Mouse (Mus musculus): Measurements from ENCODE around the gene Tbx4.

The Tbx4 gene

DNA sequence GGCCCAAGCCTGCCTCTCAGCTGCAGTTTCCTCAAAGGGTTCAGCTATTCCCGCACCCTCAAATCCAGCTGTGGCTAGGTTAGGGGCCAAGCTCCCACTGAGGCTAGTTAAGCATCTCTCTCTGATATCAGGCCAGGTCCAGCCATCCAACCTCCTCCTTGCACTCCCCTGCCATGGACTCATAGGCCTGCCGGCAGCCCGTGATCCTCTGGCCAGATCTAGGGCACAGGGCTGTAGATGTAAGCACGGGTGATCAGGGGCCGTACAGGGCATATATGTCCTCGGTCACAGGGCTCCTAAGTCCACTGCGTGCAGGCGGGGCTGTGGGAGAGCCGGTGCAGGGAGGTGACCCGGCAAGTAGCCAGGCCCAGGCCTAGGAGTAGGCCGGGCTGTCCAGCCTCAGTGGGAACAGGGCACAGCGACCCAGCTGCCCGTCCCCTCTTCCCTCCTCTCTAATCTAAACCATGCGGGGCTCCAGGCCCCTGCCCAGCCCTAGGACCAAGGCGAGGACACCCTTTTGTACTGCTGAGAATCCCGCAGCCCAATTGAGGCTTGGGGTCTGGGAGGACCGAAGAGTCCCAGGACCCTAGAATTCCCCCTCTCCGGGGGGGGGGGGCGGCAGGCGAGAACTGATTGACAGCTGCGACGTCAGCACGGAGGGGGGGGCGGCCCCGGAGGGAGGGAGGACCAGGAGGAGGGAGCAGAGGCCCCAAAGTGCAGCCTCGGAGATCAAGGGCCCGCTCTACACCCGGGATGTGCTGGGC is at the start of gene Tbx4:
Gene Tbx4, plus strand, starts transcription at position 758 of the 764 bp plus-strand sequence.
- DNase-seq (ENCODE audit: low spot score in 2 of 2), result no peak

DNA sequence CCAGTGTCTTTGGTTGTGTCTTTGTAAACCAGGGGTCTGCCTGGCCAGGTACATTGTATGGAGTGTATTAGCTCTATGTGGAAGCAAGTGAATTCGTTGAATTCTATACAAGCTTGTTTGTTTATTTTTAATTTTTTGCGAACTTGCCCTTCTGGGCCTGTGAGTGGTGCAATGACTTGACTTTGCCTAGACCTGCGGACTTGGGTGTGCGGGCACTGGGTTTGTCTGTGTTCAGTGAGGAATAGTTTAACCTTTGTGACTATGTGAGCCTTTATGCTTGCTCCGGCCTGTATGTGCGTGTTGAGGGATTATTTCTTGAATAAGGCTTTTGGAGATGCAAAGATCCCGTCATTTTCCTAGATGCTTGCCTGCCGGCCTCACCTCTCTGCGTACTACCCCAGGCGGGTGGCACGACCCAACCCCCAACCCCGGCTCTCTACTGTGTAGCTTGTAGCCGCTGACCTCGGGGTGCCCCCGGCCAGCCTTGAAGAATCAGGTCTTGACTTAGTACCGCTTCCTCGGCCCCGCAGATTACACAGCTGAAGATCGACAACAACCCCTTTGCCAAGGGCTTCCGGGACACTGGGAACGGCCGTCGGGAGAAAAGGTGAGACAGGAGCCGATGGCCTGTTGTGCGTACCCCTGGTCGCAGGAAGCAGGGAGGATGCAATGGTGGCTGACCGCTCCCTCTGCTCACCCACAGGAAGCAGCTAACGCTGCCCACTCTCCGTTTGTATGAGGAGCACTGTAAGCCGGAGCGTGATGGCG is 49.5 kb upstream of the Tbx4 start:
- no peak for DNase-seq (ENCODE audit: low spot score in 2 of 2)

DNA sequence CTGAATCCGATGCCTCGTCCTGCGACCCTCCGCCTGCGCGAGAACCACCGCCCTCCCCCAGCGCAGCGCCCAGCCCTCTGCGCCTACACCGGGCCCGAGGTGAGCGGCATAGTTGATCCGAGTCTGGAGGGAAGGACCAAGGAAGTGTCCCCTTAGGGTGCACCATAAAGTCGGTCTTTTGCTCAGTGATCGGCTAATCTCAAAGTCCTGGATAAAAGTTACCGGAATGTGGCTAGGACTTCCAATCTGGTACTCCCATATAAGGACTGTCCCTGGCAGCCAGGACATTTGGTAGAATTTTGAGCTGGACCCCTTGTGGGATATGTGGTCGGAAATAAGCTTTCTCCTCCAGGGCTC is 49.0 kb upstream of the Tbx4 start:
- DNase-seq (ENCODE audit: low spot score in 2 of 2), result no peak

DNA sequence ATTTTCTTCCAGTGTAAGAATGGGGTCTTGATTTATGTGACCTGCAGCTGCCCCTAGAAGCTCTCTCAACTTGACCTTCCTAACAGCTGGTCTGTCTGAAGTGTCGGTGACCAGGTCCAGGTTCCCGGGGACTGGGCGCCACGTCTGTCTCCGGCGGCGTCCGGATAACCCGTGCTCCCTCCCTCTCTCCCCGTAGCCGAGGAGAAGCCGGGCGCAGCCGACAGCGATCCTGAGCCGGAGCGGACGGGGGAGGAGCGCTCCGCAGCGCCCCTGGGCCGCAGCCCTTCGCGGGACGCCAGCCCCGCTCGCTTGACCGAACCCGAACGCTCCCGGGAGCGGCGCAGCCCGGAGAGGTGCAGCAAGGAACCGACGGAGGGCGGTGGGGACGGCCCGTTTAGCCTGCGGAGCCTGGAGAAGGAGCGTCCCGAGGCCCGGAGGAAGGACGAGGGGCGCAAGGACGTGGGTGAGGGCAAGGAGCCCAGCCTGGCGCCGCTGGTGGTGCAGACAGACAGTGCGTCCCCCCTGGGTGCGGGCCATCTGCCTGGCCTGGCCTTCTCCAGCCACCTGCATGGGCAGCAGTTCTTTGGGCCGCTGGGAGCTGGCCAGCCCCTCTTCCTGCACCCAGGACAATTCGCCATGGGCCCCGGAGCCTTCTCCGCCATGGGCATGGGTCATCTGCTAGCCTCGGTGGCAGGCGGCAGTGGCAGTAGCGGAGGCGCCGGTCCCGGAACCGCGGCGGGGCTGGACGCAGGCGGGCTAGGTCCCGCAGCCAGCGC is 48.4 kb upstream of the Tbx4 start:
- DNase-seq (ENCODE audit: low spot score in 2 of 2), result no peak

DNA sequence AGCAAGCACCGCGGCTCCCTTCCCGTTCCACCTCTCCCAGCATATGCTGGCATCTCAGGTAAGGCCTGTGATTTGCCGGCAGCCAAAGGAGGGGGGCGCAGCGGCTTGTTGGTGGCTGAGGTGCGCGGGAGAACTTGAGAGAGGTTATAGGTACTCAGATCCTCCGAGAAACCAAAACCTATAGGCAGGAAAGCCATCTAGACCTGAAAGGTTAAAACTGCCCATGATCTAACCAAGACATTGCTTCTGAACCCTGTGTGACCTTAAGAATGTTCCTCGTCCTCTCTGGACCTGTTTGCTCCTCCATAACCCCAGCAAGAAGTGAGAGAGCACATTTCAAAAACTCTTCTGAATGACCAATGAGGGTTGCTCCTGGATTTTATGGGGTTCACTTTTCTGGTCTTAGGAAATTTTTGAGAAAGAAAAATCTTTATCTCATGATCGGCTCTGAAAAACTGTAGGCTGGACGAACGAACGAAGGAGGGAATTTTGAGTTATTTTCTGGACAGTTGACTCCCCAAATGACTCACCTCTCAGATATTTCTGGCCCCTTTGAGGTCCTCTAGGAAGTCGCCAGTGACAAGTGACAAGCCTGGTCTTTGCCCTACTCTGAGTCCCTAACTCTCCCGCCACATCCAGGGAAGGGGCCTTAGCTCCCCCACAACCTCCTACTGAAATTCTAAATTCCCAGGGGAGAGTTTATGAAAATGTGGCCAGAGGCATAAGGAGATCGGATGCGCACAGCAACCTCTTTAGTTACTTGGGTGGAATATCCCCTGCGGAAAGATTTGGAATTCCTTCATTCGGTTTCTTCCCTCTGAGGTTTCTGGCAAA is 47.6 kb upstream of the Tbx4 start:
- DNase-seq (ENCODE audit: low spot score in 2 of 2), result no peak

DNA sequence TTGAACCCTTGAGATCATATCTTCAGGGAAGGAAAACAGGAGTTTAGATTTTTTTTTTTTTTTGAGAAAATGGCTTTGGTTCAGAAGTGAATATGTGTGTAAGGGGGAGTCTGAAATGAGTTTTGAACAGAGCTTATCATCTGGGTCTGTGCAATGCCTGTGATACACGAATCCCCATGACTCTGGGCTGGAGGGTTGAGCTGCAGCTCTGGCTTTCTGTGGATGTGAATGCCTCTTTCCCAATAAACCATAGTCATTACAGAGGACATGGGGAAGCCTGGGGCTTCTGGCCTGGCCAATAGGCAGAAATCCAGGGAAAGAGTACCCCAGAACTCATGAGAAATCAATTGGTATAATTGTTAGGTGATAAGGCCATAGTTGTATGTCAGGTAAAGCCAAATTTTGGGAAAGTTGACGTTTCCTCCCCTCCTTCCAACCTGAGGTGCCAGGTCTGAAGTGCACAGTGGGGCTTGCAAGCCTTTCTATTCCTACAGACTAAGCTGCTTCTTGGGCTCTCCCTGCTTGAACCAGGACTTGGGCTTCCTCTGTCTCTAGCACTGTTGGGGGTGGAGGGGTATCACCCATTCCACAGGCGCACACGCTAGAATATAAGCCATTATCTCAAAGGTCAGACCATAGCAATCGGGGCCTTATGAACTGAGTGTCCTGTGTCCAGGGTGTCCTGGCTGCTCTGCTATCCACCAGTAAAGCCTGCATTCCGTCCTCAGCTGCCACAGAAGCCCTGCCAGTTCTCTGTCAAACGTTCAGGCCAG is 46.8 kb upstream of the Tbx4 start:
- no peak for DNase-seq (ENCODE audit: low spot score in 2 of 2)

DNA sequence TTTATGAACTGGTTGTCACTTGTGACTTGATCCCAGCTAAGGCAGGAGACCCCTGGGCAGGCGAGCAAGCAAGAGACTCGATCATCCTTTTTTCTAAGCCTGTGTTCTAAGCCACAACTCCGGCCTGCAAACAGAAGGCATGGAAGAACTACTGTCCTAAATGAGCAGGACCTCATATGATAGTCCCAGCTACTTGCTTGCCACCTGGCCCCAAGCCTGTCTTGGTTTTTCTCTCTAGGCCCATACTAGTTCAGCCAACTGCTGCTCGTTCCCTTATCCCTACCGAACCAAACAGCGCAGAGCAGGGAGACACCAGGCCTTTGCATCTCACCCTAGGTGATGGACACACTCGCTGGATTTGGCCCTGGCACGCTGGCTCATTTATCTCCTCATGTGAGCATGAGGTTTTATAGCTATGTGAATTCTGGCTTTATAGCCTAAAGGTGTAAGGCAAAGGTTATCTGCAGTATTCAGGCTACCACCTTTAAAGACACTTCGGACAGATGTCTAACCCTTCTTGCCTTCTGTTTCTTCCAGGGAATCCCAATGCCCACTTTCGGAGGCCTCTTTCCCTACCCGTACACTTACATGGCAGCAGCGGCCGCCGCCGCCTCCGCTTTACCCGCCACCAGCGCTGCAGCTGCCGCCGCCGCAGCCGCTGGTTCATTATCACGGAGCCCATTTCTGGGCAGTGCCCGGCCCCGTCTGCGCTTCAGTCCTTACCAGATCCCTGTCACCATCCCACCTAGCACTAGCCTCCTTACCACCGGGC is 46.0 kb upstream of the Tbx4 start:
- DNase-seq (ENCODE audit: low spot score in 2 of 2), result no peak

DNA sequence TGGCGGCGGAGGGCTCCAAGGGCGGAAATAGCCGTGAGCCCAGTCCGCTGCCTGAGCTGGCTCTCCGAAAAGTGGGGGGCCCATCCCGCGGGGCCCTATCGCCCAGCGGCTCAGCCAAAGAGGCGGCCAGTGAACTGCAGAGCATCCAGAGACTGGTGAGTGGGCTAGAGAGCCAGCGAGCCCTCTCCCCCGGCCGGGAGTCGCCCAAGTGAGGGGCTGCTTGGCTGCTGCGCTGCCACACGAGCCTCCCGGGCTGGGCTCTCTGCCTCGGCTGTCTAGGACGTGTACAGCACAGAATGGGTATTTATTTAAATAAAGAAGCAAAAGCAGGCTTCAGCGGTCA is 45.4 kb upstream of the Tbx4 start:
- no peak for DNase-seq (ENCODE audit: low spot score in 2 of 2)

DNA sequence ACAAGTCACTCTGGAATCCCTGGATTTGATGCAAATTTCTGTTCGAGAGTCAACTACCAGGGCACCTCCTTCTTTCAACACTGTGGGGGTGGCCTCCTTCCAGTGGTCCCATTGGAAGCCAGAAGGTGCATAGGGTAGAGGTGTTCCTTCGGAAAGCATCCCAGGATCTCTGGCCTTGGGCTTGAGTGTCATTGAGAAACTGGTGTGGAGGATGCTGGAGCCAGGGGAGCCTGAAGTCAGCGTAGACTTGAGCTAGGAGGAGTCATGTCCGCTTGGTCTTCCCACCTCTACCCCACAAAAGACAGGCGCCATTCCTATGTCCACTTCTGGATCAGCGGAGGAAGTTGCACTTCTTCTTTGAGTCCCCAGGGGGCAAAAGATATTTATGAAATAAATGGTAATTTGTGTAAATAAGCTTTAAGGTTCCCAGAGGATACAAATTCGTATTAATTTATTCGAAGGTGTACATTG is 45.0 kb upstream of the Tbx4 start:
- DNase-seq (ENCODE audit: low spot score in 2 of 2), result no peak

DNA sequence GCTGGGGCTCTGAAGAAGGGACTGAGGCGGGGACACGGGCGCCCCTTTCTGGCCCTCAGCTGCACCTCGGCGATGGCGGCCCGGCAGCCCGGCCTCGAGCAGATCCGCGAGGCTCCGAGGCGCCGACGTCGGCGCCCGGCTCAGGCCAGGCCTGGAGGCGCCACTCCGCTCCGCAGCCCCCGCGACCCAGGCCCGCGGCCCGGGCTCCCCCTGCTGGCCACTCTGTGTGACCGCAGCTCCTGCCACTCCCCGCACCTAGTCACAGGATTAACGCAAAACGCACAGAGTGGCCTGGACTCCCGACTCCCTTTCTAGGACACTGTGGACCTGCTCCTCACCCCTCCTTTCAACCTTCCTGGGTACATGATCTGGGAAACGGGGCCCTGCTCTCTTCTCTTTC is 44.2 kb upstream of the Tbx4 start:
- DNase-seq (ENCODE audit: low spot score in 2 of 2), result peak in 1 of 2 experiments; percentile 60

DNA sequence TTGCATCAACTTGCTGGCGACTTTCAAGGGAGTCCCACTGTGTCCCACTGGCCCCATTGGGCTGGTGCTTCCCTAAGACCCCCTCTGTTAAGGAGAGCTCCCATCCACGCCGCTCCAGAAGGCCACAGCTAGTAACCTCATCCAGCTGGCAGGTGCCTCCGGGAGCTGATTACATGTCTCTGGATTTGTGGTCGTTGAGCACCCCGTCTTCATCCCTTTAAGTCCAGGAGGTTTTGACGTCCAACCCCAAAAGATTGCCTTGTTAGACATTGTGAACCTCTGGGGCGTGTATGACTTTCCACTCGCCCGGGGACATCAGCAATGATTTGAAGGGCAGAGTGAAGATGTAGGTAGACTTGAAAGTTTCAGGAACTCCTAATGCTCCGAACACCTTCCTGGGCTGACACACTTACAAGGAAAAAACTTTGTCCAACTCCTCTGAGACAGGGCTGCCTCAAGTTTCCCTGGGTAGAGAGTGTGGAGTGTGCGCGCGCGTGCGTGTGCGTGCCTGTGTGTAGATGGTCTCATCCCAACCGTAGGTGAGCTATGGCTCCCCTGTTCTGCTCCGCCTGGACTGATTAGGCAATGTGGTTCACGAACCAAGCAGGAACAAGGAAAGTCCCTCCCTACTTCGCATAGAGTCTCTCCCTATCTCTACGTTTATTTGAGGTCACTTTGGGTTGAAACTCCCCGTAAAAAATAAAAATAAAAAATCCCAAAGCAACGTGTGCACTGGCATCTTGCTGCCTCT is 43.5 kb upstream of the Tbx4 start:
- no peak for DNase-seq (ENCODE audit: low spot score in 2 of 2)

DNA sequence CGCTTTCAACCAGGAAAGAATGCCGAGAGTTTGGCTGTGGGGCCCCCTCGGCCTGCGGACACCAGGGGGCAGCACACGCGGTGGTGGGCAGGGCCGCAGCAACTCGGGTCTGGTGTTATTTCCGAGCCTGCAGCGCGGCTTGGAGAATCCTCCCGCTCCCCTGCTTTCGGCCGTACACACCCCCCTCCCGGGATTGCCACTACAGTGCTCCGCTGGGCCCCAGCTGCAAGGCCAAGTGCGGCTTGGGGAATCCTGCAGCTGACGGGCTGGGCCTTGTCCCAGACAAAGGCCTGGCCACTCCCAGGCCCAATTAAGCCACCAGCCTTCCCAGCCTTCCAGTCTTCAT is 42.9 kb upstream of the Tbx4 start:
- no peak for DNase-seq (ENCODE audit: low spot score in 2 of 2)

DNA sequence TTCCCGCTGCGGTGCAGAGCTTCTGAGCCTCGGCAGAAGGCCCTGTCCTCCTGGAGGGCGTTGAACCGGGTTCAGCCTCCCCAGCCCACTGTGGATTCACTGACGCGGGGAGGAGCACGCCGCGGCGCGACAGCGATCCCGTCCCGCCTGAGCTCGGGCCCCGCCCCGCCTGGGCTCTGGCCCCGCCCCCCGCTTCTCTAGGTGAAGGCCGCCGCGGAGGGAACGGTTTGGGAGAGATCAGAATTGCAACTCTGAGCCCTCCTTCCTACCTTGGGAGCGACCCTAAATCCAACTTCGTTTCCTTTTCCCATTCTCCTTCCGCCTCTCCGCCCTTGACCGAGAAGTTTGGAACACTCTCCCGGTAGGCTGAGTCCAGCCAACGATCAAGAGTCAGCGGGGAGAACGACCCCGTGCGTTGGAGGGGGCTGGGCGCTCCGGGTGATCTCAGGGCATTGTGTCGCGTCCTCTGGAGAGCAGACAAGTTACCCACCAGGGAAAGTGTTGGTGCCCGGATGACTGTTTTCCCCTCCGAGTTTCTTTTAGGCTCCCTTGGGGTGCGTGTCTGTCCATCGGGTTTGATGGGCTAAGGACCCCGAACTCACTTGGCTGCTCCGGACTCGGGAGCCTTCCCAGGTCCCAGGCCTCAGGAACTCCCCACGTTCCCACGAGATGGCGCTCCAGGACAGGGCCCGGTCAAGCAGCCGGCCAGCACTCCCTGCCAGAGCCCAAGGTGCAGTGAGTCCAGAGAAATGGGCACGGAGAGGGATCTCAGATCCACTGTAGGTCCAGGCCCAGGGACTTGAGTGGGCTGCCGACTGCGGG is 41.9 kb upstream of the Tbx4 start:
- peak; percentile 71 to 79 for DNase-seq (ENCODE audit: low spot score in 2 of 2)

DNA sequence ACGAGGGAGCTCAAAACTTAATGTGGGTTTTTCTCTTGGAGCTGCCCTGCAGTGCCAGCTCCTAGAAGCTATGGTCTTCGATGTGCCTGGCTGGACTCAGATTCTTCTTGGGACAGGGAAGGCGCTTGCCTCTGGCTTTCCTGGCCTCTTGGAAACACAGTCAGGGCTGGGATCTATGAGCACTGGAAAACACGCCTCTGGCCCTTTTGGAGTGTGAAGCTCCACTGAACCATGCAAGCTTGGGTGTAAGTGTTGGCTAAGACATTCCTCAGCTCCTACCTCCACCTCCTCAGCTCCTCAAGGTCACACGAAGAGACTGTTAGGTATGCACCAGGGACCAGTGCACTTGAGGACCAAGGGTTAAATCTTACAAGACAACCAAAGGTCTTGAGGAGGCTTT is 41.3 kb upstream of the Tbx4 start:
- DNase-seq (ENCODE audit: low spot score in 2 of 2), result no peak

DNA sequence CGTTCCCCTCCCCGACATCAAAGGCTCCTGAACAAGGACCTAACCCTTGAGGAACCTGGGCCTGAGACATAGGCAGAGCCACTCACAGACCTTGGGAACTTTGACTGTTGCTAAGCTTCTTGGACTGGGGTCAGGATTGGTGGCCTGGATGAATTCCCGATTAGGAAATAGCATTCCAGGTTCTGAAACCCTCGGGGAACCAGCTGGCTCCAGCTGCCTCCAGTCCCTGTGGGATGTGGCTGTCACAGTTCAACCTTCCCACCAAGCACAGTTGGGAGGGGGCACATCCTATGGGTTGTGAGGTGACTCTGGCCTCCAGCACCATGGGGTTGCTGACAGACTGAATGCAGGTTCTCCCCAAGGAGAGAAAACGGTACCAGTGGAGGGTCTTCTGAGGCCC is 40.3 kb upstream of the Tbx4 start:
- no peak for DNase-seq (ENCODE audit: low spot score in 2 of 2)

DNA sequence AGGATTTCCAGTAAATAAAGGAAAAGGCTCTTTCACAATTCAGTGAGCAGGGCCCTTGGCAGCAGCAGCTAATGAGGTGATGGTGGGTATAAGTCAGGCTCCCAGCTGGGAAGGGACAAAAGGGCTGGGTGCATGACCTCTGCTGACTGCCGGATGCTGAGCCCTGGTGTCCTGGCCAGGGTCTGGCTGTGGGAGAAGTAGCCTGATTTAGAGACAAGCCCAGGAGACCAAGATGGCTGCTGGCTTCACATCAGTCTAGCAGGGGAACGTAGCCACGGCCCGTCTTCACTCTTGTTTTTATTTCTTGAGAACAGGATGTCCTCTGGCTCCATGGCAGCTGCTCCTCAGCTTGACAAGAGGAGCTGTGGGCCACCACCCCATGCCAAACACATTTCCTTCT is 39.7 kb upstream of the Tbx4 start:
- DNase-seq (ENCODE audit: low spot score in 2 of 2), result no peak

DNA sequence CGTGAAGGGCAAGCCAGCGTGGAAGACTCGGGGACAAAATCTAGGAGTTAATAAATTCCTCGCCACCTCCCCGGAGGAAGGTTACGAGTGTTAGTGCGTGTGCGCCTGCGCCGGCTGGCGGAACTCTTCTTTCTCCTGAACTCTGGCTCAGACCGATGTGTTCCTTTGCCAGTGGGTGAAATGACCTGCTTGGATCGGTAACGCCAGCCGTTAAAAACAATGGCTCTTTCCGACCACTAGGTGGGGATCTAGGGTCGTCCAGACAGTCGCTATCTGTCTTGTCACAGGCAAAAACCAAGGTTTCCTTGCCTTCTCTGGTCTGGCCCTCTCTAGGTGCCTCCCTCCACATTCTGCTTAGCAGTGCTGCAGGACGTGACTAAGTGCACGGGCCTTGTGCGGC is 37.2 kb upstream of the Tbx4 start:
- peak; percentile 76 to 78 for DNase-seq (ENCODE audit: low spot score in 2 of 2)

DNA sequence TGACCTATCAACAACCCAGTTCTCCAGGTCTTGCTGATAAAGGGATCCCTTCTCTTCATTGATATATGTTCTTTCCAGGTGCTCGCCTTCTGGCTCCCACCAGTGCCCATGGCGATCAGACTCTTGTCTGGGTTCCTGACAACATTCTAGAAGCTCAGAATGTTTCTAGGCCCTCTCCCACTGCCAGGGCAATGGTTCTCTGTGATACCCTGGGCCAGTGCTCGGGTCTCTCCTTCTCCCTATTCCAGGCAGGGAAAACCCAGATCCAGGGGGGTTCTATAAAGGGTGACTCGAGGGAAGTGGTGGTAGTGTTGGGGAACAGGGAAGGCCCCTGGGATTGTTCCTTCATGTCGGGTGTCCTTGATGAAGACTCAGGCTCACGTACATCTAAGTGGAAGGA is 36.0 kb upstream of the Tbx4 start, which contains the start of gene Gm11444:
Gene Gm11444, minus strand, starts transcription at position 101 of the 400 bp plus-strand sequence.
- no peak for DNase-seq (ENCODE audit: low spot score in 2 of 2)

DNA sequence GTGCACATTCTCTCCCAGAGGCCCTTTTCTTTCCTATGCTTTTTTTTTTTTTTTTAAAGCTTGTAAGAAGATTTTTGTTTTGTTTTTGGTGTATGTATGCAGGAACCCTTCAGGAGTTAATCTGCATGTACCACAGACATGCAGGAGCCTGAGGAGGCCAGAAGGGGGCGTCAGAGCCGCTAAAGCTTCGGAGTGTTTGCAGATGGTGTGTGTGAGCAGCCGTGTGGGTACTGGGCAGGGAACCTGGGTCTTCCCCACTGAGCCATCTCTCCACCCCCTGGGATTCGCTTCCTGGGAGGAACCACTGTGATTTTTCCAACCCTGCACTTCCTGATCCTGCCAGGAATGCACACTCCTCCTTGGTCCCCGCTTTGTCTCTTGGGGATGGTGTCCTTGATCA is 35.5 kb upstream of the Tbx4 start:
- DNase-seq (ENCODE audit: low spot score in 2 of 2), result peak in 1 of 2 experiments; percentile 21

Measured in right cerebral cortex, postnatal 10 days (tissue).